9 mouse cellular contexts compared by ENCODE assay signal in genomic region chr2:128312084-128312594, GRCm38 (mm10).
DNase-seq lines count a peak whose midpoint lies in the region; ATAC-seq and TF ChIP-seq lines count a peak whose summit lies in the region.
"Had no signal": no experiment of that assay in that cellular context is flagged by ENCODE, and none has a peak within 500 bp of the region (broad histone marks: within the 10 kb centered on the region; RNA-seq: fewer than 3 reads in every experiment).

No protein-coding gene starts in this region.

- WGBS in forebrain, embryonic 11.5 days, result 4% methylated on average over 14 of the region's 14 CpGs
- 8% methylated on average over 14 of the region's 14 CpGs for WGBS in liver, postnatal 0 days (ENCODE audit: insufficient replicate concordance)
- WGBS in neural tube, embryonic 14.5 days, result 1% methylated on average over 14 of the region's 14 CpGs

- peaks cover 8 to 57% of the 10 kb centered on the region in 2 experiments for H3K4me1 ChIP-seq in CH12.LX (ENCODE audit: control insufficient read depth in 1 of 2, insufficient read depth in 2 of 2)
- peaks cover 7% of the 10 kb centered on the region; the same call in 1 of the 2 replicates for H3K4me1 ChIP-seq in forebrain, embryonic 11.5 days (replicated peaks; ENCODE audit: control insufficient read depth, insufficient read depth, low read length)
- H3K4me1 ChIP-seq in liver, postnatal 0 days (ENCODE audit: insufficient read depth), result peaks cover 4% of the 10 kb centered on the region; the same call in 1 of the 2 replicates
- H3K4me1 ChIP-seq in neural tube, embryonic 14.5 days (ENCODE audit: control insufficient read depth, insufficient read depth, low read length), result no peaks in the 10 kb centered on the region

- H3K27me3 ChIP-seq in CH12.LX (replicated peaks), result no peaks in the 10 kb centered on the region
- H3K27me3 ChIP-seq in forebrain, embryonic 11.5 days (ENCODE audit: control insufficient read depth, insufficient read depth, low read length), result peaks cover 2% of the 10 kb centered on the region; the same call in 1 of the 2 replicates
- H3K27me3 ChIP-seq in liver, postnatal 0 days (ENCODE audit: insufficient read depth, low read length), result no peaks in the 10 kb centered on the region
- no peaks in the 10 kb centered on the region for H3K27me3 ChIP-seq in neural tube, embryonic 14.5 days (ENCODE audit: control insufficient read depth, insufficient read depth, low read length)

- TF ChIP-seq RAD21 in CH12.LX (IDR thresholded peaks at IDR 0.05; ENCODE audit: low read depth, low read length), result no peak; the same call in 1 of the 2 replicates

- no peak for ATAC-seq in forebrain, embryonic 11.5 days (replicated peaks; ENCODE audit: low FRiP score)
- ATAC-seq in liver, postnatal 0 days, result peak; percentile 17; the same call in 1 of the 2 replicates
- ATAC-seq in neural tube, embryonic 14.5 days (ENCODE audit: low read depth), result peak; percentile 54; the same call in 1 of the 2 replicates

- H3K79me2 ChIP-seq in CH12.LX (replicated peaks; ENCODE audit: control insufficient read depth, extremely low read depth, insufficient read depth, poor library complexity, severe bottlenecking), result no peaks in the 10 kb centered on the region

- H3K27ac ChIP-seq in CH12.LX (ENCODE audit: insufficient read depth, low read depth), result no peak overlapping the region
- H3K27ac ChIP-seq in forebrain, embryonic 11.5 days (ENCODE audit: low read depth, low read length), result no peak overlapping the region
- H3K27ac ChIP-seq in liver, postnatal 0 days (ENCODE audit: low read depth), result no peak overlapping the region; the same call in 1 of the 2 replicates
- no peak overlapping the region for H3K27ac ChIP-seq in neural tube, embryonic 14.5 days (ENCODE audit: low read depth, low read length)

- no peaks in the 10 kb centered on the region for H3K9me3 ChIP-seq in CH12.LX (replicated peaks; ENCODE audit: low read length)
- H3K9me3 ChIP-seq in forebrain, embryonic 11.5 days (ENCODE audit: control insufficient read depth, low read length), result no peaks in the 10 kb centered on the region
- no peaks in the 10 kb centered on the region for H3K9me3 ChIP-seq in liver, postnatal 0 days (ENCODE audit: low read length)
- H3K9me3 ChIP-seq in neural tube, embryonic 14.5 days (ENCODE audit: control insufficient read depth, low read length), result no peaks in the 10 kb centered on the region

- H3K36me3 ChIP-seq in CH12.LX (replicated peaks in 1 of 2; ENCODE audit: control insufficient read depth in 1 of 2, insufficient read depth in 1 of 2, low read length in 1 of 2), result no peaks in the 10 kb centered on the region
- no peaks in the 10 kb centered on the region for H3K36me3 ChIP-seq in forebrain, embryonic 11.5 days (ENCODE audit: control insufficient read depth, insufficient read depth, low read length)
- no peaks in the 10 kb centered on the region for H3K36me3 ChIP-seq in liver, postnatal 0 days (replicated peaks; ENCODE audit: insufficient read depth, low read length)
- H3K36me3 ChIP-seq in neural tube, embryonic 14.5 days (ENCODE audit: control insufficient read depth, insufficient read depth, low read length), result no peaks in the 10 kb centered on the region

- intact Hi-C loops in heart, postnatal 10 days (cut with DNase I), result loop anchor here (2.0 kb wide), 1 partner anchor 185 kb away; the partner anchor contains the start of gene Bcl2l11

- peak overlapping the region in 2 of 3 experiments; percentile 11 to 22 for H3K4me3 ChIP-seq in CH12.LX (replicated peaks in 1 of 3; ENCODE audit: low read depth in 2 of 3, low read length in 2 of 3, poor library complexity in 1 of 3)
- H3K4me3 ChIP-seq in forebrain, embryonic 11.5 days (ENCODE audit: low read depth, low read length), result peak overlapping the region; percentile 3; the same call in 1 of the 2 replicates
- H3K4me3 ChIP-seq in liver, postnatal 0 days (ENCODE audit: low read depth, low read length), result peak overlapping the region; percentile 13; the same call in 1 of the 2 replicates
- no peak overlapping the region for H3K4me3 ChIP-seq in neural tube, embryonic 14.5 days (ENCODE audit: low read depth, low read length)
- H3K4me3 ChIP-seq: myocyte had no signal

- TF ChIP-seq POLR2A in CH12.LX (IDR thresholded peaks at IDR 0.05; ENCODE audit: low read depth, low read length), result peak; percentile 45; the same call in 1 of the 2 replicates
- no peak for TF ChIP-seq POLR2A in brain, embryonic 14.5 days (IDR thresholded peaks at IDR 0.05; ENCODE audit: borderline replicate concordance, extremely low read depth, insufficient read depth, insufficient read length, poor library complexity, severe bottlenecking)

- dilution Hi-C loops in CH12.LX (cut with MboI; ENCODE audit: extremely low pct_ligation_motif_present, extremely low pct_unique_long_range_greater_than_20kb, low sequenced_read_pairs), result no loop called here

- TF ChIP-seq CTCF in CH12.LX (conservative IDR thresholded peaks at IDR 0.05 in 1 of 2, IDR thresholded peaks at IDR 0.05 in 1 of 2; ENCODE audit: low read depth in 2 of 2, low read length in 2 of 2), result no peak
- TF ChIP-seq CTCF in brain, embryonic 14.5 days (IDR thresholded peaks at IDR 0.05; ENCODE audit: borderline replicate concordance, extremely low read depth, insufficient read depth, insufficient read length), result no peak
- no peak for TF ChIP-seq CTCF in liver, postnatal 0 days (IDR thresholded peaks at IDR 0.05; ENCODE audit: low read depth)

- in situ Hi-C loops in CH12.LX (cut with MboI; ENCODE audit: low pct_ligation_motif_present, low pct_unique_long_range_greater_than_20kb, low sequenced_read_pairs), result no loop called here

- H3K9ac ChIP-seq in CH12.LX (ENCODE audit: insufficient read depth, low read depth), result no peak overlapping the region
- peak overlapping the region; percentile 29; the same call in 1 of the 2 replicates for H3K9ac ChIP-seq in forebrain, embryonic 11.5 days (ENCODE audit: low read length)
- H3K9ac ChIP-seq in liver, postnatal 0 days (replicated peaks), result no peak overlapping the region
- H3K9ac ChIP-seq in neural tube, embryonic 14.5 days (replicated peaks; ENCODE audit: low read depth, low read length), result no peak overlapping the region

- peak overlapping the region; percentile 14 for H3K4me2 ChIP-seq in CH12.LX (ENCODE audit: insufficient read depth, low read depth, poor library complexity, severe bottlenecking)
- H3K4me2 ChIP-seq in forebrain, embryonic 11.5 days (ENCODE audit: low read depth, low read length, severe bottlenecking), result peak overlapping the region; percentile 43
- H3K4me2 ChIP-seq in liver, postnatal 0 days (ENCODE audit: low read depth, low read length), result peak overlapping the region; percentile 61
- H3K4me2 ChIP-seq in neural tube, embryonic 14.5 days (ENCODE audit: low read depth, low read length), result peak overlapping the region; percentile 24

- DNase-seq in CH12.LX (ENCODE audit: extremely low read depth), result peak; percentile 77
- peak; percentile 84 for DNase-seq in brain, embryonic 14.5 days (ENCODE audit: low read depth)
- peak; percentile 72 for DNase-seq in forebrain, embryonic 11.5 days (ENCODE audit: low spot score)
- peak; percentile 91 to 92 for DNase-seq in heart, postnatal 10 days
- DNase-seq in kidney, postnatal 10 days, result peak; percentile 78
- DNase-seq in liver, postnatal 0 days, result peak; percentile 44
- DNase-seq in urinary bladder, postnatal 25 days (ENCODE audit: low spot score), result peak; percentile 43

- TF ChIP-seq EP300 in CH12.LX (IDR thresholded peaks at IDR 0.05; ENCODE audit: low read length), result peak; percentile 83
- TF ChIP-seq EP300 in liver, postnatal 0 days (IDR thresholded peaks at IDR 0.05; ENCODE audit: low read depth), result no peak

TF ChIP-seq in CH12.LX, 34 proteins besides CTCF, POLR2A, EP300 and RAD21 (continues in another document):
- no peak for TF ChIP-seq ZMIZ1 (IDR thresholded peaks at IDR 0.05; ENCODE audit: low read depth, low read length)
- TF ChIP-seq CHD1 (IDR thresholded peaks at IDR 0.05; ENCODE audit: low read depth, low read length), result no peak; the same call in 1 of the 2 replicates
- TF ChIP-seq MYC (IDR thresholded peaks at IDR 0.05; ENCODE audit: low read depth, low read length), result 0 out of 2 replicates have a peak, but pooled peaks have one; percentile 19
- no peak for TF ChIP-seq MAX (IDR thresholded peaks at IDR 0.05; ENCODE audit: low read length)
- TF ChIP-seq ELF1 (IDR thresholded peaks at IDR 0.05; ENCODE audit: low read depth, low read length), result peak; percentile 50
- no peak for TF ChIP-seq GABPA (IDR thresholded peaks at IDR 0.05; ENCODE audit: insufficient replicate concordance, low read depth, low read length)
- TF ChIP-seq NELFE (IDR thresholded peaks at IDR 0.05; ENCODE audit: low read depth, low read length), result 0 out of 2 replicates have a peak, but pooled peaks have one; percentile 20
- peak; percentile 87 for TF ChIP-seq JUN (IDR thresholded peaks at IDR 0.05; ENCODE audit: insufficient read depth, low read depth, low read length)
- no peak for TF ChIP-seq KAT2A (IDR thresholded peaks at IDR 0.05; ENCODE audit: insufficient replicate concordance, low read length)
- TF ChIP-seq MAZ (IDR thresholded peaks at IDR 0.05; ENCODE audit: low read depth, low read length), result peak; percentile 80
- TF ChIP-seq NRF1 (IDR thresholded peaks at IDR 0.05; ENCODE audit: low read depth, low read length), result no peak
- no peak for TF ChIP-seq HCFC1 (IDR thresholded peaks at IDR 0.05; ENCODE audit: low read depth, low read length)
- 0 out of 2 replicates have a peak, but pooled peaks have one; percentile 16 for TF ChIP-seq TBP (conservative IDR thresholded peaks at IDR 0.05; ENCODE audit: low read depth, low read length)
- TF ChIP-seq ZKSCAN1 (IDR thresholded peaks at IDR 0.05; ENCODE audit: borderline replicate concordance, low read depth, low read length), result no peak
- no peak for TF ChIP-seq USF1 (IDR thresholded peaks at IDR 0.05; ENCODE audit: low read depth, low read length)
- peak; percentile 80 for TF ChIP-seq MEF2A (IDR thresholded peaks at IDR 0.05; ENCODE audit: borderline replicate concordance, low read depth, low read length)
- no peak for TF ChIP-seq POLR2AphosphoS2 (IDR thresholded peaks at IDR 0.05; ENCODE audit: low read depth, low read length)
- TF ChIP-seq USF2 (conservative IDR thresholded peaks at IDR 0.05; ENCODE audit: low read depth, low read length), result no peak
- TF ChIP-seq CHD2 (IDR thresholded peaks at IDR 0.05; ENCODE audit: low read length), result peak; percentile 59; the same call in 1 of the 2 replicates
- TF ChIP-seq E2F4 (IDR thresholded peaks at IDR 0.05; ENCODE audit: insufficient replicate concordance, low read depth, low read length), result no peak
- TF ChIP-seq ZNF384 (IDR thresholded peaks at IDR 0.05; ENCODE audit: low read depth, low read length), result no peak
- TF ChIP-seq IRF4 (IDR thresholded peaks at IDR 0.05; ENCODE audit: low read depth, low read length), result peak; percentile 96
- TF ChIP-seq ETS1 (conservative IDR thresholded peaks at IDR 0.05; ENCODE audit: low read depth, low read length), result peak; percentile 74
- peak; percentile 17; the same call in 1 of the 2 replicates for TF ChIP-seq TCF12 (IDR thresholded peaks at IDR 0.05; ENCODE audit: low read depth, low read length)
- TF ChIP-seq SIN3A (IDR thresholded peaks at IDR 0.05; ENCODE audit: low read length), result no peak
